Mouse (Mus musculus): ENCODE measurements around the gene Gcsam. TPM values are rescaled to one million over a fixed set of nuclear protein-coding genes. Genes with fewer than 3 reads are reported as not detected.

Gcsam gene
- total RNA-seq (2021), result not detected

DNA sequence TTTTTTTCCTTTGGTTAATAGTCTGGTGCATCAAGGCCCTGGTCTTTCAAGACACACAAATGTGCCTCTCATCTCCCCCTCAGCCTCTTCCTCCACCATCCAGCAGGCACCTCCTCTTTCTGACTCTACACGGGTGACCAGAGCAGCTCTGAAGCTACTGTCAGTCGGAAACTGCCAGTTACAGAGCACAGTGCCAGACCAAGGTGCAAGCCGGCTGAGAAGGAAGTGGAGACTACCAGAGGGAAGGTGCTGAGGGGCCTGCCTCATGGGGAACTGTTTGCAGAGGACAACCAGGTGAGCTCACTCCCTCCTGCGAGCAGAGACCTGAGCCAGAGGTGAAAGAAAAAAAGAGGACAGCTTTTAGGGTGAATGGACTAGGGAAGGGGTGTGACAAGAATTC is at the start of gene Gcsam:
Gene Gcsam, plus strand, starts transcription at position 114 of the 400 bp plus-strand sequence.
- no peak for DNase-seq
- intact Hi-C loops (cut with DNase I), result no loop called here

DNA sequence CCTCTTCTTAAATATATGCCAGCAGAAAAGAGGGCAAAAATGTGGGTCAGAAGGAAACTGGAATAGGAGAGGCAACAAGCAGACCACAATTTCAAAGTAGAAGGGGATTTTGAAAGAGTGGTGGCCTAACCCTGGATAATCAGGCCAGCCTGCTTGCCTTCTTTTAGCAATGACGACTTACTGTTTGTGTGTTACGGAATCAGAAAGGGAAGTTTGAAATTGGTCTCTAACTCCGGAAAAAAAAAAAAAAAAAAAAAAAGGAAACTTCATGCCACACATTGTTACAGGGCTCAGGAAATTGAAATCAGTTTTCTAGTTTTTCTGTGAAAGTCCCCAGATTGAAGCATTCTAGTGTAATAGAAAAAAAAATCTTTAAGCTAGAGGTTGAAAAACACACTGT is 48.4 kb upstream of the Gcsam start:
- DNase-seq, result no peak
- intact Hi-C loops (cut with DNase I), result no loop called here

DNA sequence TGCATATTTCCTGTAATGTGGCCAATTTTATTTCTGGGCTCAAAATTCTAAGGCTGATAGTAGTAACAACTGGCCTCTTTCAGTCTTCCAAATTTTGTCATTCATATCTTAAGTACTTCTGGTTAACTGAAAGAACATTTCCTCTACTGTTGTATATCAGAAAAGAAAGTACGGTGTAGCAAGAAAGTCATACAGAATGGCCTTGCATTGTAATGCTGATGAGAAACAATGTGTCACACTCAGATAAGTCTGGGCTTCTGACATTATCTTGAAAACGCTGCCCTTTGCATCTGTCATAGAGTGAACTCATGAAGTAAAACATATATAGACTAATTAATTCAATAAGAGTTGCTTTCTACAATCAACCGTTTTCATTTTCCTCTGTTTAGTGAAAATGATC is 37.9 kb upstream of the Gcsam start:
- DNase-seq, result no peak
- intact Hi-C loops (cut with DNase I), result no loop called here

DNA sequence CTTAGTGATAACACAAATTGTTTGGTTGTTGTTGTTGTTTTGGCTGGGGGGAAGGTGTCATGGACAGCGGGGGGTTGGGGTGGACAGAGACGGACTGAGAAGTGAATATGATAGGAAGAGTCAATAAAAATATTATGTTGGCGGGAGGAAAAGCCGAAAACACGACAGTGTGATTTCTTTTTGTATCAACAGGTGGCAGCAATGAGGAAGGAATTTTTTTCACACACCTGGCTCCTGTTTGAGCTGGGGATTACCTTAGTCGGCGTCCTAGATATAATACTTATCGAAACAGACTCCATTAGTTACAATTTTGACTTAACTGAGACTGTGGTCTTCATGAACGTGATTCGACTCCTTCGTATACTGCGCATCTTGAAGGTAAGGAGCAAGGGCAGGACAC is 30.3 kb upstream of the Gcsam start:
- DNase-seq, result no peak
- intact Hi-C loops (cut with DNase I), result no loop called here

DNA sequence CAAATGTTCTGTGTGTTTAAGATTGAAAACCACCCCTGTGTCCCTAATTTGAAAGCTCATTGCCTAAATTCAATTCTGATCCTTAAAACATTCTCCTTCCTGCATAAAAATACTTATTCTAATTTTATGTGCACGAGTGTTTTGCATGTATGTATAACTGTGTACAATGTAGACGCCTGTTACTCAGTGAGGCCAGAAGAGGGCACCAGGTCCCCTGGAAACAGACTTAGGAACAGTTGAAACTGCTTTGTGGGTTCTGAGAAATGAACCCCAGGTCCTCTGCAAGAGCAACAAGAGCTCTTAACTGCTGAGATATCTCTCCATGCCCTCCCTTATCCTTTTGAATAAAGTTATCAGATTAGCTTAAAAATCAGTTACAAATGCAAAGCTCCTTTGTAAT is 27.7 kb upstream of the Gcsam start:
- intact Hi-C loops (cut with DNase I), result no loop called here

DNA sequence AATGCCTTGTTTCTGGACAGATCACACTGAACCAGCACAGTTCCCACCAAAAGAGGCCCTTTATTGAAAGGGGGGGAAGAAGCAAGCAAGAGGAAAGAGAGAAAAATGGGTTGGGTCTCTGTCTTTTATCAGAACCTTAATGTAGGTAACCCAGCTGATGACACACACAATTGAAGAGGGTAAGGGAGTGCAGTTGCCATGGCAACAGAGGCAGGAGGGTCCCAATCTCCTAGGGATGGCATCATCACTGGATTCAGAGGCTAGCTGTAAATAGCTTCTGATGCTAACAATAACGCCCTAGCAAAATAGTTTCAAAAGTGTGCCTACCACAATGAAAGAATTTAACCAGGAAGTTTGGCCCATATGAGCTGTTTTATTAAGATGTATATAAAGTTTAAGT is 16.5 kb upstream of the Gcsam start:
- no peak for DNase-seq
- intact Hi-C loops (cut with DNase I), result no loop called here

More for the DNA sequence above, 27.7 kb upstream of the Gcsam start:
- DNase-seq, result peak; percentile 32

DNA sequence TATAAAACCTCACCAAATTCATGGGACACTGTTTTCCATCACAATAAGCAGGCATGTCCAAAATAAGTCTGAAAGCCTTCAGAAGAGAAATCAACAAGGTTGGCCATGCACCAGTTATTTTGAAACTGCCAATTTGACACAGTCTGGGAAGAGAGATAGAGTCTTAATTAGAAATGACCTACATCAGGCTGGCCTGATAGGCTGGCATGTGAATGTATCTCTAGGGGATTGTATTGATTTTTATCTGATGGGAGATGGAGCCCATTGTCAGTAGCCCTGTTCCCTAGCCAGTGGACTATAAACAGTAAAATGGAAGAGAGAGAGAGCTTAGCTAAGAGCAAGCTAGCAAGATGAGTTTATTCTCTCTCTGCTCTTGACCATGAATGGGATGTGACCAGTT is 14.7 kb upstream of the Gcsam start:
- intact Hi-C loops (cut with DNase I), result no loop called here

DNA sequence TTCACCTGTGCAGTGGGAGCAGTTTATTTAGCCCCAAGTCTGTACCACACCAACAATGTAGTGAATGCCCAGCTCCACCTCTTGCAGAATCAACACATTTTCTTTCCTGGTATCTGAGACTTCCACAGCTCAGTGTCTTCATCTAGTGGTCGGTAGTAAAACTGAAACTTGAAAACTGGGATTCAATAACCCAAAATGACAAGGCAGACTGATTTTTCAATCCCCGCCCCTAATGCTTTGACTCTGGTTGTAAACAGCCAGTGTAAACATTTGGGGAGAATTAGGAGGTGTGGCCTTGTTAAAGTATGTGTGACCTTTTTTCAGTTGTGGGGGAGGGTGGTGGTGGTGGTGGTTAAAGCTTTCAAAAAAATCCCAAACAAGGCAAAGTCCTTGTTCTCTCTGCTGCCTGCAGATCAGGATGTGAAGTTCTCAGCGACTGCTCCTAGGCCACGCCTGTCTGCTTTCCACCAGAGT is 1.7 kb upstream of the Gcsam start:
- intact Hi-C loops (cut with DNase I), result loop anchor here (5.0 to 10.0 kb wide), 2 partner anchors 194 to 411 kb away; no protein-coding TSS in a partner anchor
- no peak for DNase-seq

More for the DNA sequence above, 14.7 kb upstream of the Gcsam start:
- DNase-seq, result no peak

DNA sequence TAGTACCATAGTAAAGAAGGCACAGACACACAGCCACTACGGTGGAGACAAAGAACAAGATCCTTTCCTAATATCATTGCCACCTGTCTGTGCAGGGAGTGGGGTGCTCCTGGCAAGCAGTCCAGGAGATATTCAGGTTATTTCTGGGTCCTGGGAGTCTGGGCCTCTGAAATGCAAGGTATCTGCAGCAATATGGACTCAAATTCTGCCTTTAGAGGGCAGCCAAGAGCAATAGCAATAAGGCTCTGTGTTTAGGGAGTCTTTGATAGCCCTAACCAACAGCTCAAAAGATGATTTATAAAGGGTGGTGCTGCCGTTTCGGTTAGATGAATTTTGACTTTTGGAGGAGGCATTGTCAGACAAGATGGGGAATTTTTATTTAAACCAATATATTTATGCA is 880 bp upstream of the Gcsam start:
- DNase-seq, result no peak
- intact Hi-C loops (cut with DNase I), result loop anchor here (5.0 to 10.0 kb wide), 2 partner anchors 194 to 412 kb away; no protein-coding TSS in a partner anchor

DNA sequence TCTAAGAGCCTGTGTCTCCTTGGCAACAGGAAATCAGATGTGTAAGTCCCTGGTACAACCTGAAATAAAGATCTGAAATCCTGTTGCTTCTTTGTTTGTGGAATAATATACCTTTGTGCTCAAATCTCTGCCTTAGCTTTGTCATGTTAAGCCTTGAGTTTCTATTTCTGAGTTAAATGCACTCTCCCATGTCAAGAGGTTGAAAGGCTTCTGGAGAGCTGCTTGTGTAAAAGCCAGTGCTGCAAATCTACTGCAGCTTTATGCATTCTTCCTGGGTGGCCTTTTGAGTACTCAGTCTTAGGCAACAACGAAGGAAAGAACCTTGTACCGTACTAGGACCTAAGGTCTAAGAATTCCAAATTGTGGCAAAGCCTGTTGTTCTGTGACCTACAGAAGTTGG is 3.1 kb downstream of the Gcsam start:
- DNase-seq, result no peak
- intact Hi-C loops (cut with DNase I), result no loop called here

DNA sequence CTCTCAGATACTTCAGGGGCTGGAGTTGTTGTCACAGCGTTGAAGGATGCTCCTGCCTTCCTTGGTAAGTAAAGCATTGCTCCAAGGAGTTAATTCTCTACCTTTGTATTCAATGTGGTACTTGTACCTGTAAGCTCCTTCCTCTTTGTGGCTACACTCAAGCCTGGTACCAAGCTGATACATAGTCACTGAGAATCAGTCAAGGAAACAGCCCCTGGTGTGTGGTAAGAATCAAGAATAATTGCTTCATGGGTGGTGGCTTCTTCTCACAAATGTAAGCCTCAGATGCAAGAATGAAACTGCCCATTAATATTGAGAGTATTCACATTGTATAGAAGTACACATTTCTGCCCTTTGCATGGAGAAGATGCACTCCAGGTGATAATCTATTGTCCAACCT is 5.8 kb downstream of the Gcsam start:
- intact Hi-C loops (cut with DNase I), result no loop called here
- no peak for DNase-seq

DNA sequence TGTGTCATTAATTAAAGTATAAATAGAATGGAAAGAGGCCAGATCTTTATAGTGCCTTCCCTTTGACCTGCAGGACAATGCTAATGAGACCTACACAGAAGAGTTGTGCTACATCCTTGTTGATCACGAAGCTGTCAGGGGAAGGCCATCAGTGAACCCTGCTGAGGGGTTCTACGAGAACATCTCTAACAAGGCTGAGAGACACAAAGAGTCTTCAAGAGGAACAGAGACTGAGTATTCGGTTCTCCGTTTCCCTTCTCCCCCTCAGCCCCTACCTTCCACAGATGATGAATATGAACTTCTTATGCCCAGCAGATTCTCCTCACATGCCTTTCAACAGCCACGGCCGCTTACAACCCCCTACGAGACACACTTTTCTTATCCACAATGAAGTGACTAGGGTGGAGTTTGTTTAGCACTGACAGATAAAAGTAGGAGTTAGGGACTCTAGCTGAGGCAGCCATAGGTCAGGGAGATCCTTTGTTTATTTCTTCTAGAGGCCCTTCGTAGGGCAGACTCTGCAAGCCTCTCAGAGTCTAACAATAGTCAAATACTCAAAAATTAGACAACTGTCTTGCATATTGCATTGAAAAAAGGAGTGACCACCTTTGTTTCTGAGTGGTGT is 9.7 kb downstream of the Gcsam start:
- DNase-seq, result no peak
- intact Hi-C loops (cut with DNase I), result no loop called here

DNA sequence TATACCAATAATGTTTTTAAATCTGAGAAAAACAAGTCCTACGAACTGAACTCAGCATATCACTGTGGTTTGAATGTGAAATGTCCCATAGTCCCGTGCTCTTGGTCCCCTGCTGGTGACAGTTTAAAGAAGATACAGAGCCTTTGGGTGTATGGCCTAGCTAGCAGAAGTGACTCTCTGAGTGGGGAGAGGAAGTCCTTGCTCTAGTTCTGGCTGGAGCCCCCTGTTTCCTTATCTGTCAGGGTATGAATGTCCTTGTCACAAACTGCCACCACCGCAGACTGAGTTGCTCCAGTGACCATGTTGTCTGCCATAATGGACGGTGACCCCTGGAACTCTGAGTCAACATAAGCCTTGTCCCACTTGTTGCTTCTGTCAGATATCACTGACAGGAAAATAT is 13.1 kb downstream of the Gcsam start:
- intact Hi-C loops (cut with DNase I), result no loop called here
- DNase-seq, result no peak

DNA sequence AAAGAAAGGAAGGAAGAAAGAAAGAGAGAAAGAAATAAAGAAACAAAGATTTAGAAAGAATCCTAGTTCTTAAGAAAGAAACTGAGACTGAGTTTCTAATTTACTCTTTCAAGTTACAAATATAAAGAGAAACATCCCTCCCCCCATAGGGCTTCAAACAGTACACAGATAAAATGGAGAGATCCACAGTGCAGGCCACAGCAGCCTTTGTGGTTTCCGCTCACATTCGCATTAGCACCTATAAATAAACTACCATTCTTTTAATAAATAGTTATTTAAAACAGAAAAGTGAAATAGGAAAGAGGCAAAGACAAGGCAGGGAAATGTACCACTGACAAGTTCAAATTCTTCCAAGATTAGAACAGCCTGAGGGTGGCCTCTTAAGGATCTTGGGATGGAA is 14.6 kb downstream of the Gcsam start:
- intact Hi-C loops (cut with DNase I), result no loop called here
- no peak for DNase-seq

DNA sequence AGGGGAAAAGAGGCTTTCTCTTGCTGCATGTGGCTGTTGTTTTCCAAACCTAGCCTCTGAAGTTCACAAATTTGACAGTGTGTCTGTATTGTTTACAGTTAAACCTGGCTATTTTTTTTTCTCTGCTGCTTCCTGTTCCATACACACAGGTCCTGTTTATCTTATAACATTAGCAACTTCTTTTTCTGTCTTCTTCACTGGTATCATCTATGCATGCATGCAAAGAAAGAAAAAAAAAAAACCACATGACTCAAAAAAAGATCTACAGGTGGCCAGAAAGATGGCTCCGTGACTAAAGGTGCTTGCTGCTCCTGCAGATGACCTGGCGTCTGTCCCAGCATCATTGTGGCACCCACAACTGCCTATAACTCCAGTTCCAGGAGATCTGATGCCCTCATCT is 15.2 kb downstream of the Gcsam start:
- no peak for DNase-seq
- intact Hi-C loops (cut with DNase I), result no loop called here

DNA sequence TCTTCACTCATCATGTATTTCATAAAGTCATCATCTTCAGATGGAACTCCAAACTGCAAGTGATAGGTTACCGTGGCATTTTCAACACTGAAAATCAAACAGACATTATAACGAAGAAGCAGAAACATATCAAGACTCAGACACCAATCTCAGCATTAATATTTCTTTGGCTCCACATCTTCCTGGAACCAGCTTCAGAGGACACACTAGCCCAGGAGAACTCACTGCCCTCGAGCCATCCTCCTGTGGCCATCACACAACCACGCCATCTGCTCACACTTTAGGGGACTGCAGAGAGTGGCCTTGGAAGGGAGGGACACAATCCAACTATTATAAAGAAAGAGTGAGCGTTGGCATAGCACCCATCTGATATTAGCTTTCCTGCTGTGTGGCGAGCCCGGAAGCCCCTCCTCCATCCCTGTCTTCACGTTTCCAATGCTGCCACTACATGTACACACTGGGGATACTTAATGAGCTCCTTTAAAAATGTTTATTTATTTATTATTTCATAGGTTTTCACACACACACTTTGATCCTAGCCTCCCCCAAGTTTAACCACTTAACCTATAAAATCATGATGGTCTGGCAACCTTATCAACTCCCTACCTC is 19.4 kb downstream of the Gcsam start:
- intact Hi-C loops (cut with DNase I), result no loop called here

DNA sequence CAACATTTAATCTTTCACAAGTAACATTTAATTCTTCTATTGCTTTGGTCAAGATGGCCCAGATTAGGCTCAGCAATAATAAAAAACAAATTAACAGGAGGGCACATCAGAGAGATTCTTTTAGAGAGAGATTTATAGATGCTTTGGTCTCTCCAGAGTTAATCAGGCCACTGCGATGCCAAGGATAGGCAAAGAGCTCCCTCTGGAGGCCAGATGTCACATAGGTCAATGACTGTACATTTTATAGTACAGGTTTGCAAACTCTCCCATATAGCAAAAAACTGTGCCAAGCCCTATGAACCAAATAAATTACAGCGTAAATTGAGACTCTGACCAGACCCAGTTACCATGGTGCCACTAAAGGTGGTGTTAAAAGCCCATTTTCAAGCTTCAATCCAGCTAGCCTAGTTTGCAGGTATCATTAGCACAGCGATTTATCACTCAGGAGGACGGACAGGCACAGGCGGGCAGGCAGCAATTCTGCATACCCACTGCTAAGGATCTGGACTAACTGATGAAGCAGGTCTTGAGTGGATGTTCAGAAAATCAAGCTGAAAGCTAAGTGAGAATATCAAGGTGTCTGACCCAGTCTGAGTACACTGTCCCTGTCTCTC is 20.3 kb downstream of the Gcsam start:
- peak; percentile 68 for DNase-seq
- intact Hi-C loops (cut with DNase I), result no loop called here

More for the DNA sequence above, 19.4 kb downstream of the Gcsam start:
- DNase-seq, result no peak

DNA sequence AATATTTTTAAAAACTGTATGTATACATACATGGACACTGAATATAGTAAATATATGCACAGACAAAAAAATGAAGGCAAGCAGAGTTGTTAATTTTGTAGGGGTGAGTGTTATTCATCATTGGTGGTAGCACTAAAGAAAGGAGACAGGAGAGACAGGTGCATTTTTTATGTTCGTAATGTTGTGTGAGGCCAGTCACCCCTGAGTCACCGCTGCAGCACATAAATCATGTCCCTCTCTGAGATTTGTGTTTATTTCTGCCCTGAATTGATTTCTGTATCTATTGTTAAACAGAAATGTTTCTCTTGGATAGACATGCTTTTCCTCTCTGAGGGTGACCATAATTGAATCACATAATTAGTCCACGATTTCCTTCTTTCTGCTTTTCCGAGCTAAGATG is 22.2 kb downstream of the Gcsam start:
- intact Hi-C loops (cut with DNase I), result no loop called here
- DNase-seq, result no peak

DNA sequence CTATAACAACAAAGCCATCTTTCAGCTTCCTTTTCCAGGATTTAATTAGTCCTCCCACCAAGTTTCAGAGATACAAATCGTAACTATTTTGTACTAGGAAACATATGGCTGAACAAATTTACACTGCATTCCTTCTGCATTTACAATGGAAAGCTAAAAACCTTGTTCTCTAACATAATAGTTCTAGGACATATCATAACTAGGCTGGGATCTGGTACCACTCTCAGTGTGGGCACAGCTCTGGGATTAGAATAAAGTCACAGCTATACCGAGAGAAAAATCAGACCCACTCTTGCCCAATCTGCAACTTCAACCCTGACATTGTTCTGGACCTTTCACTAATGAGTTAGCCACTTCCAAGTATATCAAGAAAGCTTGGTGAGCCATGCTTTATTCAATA is 25.6 kb downstream of the Gcsam start:
- DNase-seq, result no peak
- intact Hi-C loops (cut with DNase I), result no loop called here

DNA sequence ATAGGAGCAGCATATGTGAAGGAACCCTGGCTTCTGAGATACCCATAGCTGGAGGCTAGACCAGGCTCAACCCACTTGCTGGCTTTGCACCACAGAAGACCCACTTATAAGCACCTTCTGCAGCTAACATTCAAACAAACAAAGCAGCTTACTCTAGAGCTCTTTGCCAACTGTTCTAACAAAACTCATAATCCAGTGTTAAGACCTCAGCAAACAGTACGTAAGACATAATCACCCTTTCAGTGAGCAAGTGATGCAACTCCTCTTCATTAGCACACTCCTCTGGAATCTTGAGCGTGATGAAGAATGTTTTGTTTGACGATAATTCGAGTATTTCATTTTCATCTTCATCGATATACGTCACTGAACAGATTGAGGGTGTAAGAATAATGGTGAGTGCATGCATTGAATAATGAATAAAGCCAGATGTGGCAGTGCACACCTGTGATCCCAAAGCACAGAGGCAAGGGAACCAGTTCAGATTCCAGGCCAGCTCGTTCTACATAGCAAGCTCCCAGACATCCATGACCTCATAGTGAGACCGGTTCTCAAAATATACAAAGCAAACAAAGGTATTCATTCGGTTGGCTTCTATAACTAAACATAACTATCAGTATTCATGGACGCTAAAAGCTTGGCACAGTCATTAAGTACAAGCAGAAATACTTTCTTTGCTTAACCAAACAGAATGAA is 30.0 kb downstream of the Gcsam start:
- intact Hi-C loops (cut with DNase I), result no loop called here
- no peak for DNase-seq

DNA sequence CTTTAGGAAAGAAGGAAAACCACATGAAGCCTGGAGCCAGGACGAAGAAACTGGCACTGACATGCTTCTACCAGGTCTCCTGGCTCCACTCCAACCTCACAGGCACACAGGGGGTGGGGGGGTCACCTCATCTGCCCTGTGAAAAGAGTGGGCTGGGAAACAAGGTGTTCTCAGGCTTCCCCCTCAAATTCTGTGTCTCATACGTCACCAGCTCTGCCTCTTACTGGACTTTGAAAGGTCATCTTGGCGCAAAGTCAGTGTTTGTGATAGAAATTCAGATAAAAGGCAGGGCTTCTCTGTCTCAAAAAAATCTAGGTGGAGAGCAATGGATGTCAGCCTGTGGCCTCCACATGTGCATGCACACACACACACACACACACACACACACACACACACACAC is 31.1 kb downstream of the Gcsam start:
- no peak for DNase-seq

DNA sequence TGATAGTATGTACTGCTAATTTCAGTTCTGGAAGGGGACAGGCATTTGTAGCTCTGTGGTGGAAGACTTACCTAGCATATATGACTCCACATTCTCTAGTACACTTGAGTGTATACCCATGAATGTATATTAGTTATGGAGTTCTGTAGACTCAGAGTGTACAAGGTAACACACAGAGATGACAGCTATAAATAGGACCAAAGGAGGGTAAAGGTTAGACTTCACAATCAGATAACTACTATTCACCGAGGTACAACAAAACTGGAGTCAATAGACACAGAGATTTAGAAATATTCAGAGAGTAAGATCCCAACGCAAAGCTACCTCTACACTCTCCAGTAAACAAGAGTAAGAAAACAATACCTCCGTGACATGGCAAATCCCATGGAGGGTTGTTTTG is 33.8 kb downstream of the Gcsam start:
- intact Hi-C loops (cut with DNase I), result no loop called here
- no peak for DNase-seq

More for the DNA sequence above, 31.1 kb downstream of the Gcsam start:
- intact Hi-C loops (cut with DNase I), result no loop called here
